Mouse (Mus musculus) heart, embryonic 14.5 days (tissue): ENCODE measurements around the gene Olfr678. TPM values are rescaled to one million over a fixed set of nuclear protein-coding genes. Genes with fewer than 3 reads are reported as not detected.
"Not testable (repeated sequence)": the region's sequence is repeated elsewhere in the genome, so short reads cannot be mapped to it uniquely, and the experiment has no call there.

Experiments used
- ATAC-seq: fragments of 200-750 bp; cut with Nextera tagmentation; 2 replicates; pipeline ENCODE4 v1.8.0; 2017; ENCODE audit warnings: low read depth, moderate TSS enrichment; ENCODE audit not compliant: insufficient number of reproducible peaks, insufficient read depth, low FRiP score
- H3K27ac ChIP-seq, 2 experiments: fragments of 200-500 bp in 1 of 2; fragments of 300-500 bp in 1 of 2; sonication (generic) in 1 of 2; replicated peaks in 1 of 2; 2 replicates each; pipeline ENCODE4 v1.5.1; 2012 to 2014; ENCODE audit warnings: low read depth in 2 of 2, low read length in 2 of 2, control low read depth in 1 of 2, mild to moderate bottlenecking in 1 of 2, mixed read lengths in 1 of 2; ENCODE audit not compliant: control insufficient read depth in 1 of 2, insufficient read depth in 1 of 2
- H3K27me3 ChIP-seq: fragments of 300-500 bp; sonication (generic); 2 replicates; pipeline ENCODE4 v1.6.1; 2014; ENCODE audit warnings: mild to moderate bottlenecking, low read length, control low read depth; ENCODE audit not compliant: control insufficient read depth, insufficient read depth
- H3K36me3 ChIP-seq: fragments of 300-500 bp; sonication (generic); 2 replicates; pipeline ENCODE4 v1.6.1; 2014; ENCODE audit warnings: mild to moderate bottlenecking, control low read depth, low read length, mixed read lengths; ENCODE audit not compliant: control insufficient read depth, insufficient read depth
- H3K4me1 ChIP-seq, 2 experiments: fragments of 200-500 bp in 1 of 2; fragments of 300-500 bp in 1 of 2; sonication (generic) in 1 of 2; 2 replicates each; pipeline ENCODE4 v1.6.1; 2012 to 2014; ENCODE audit warnings: low read length in 2 of 2, control low read depth in 1 of 2, mixed read lengths in 1 of 2; ENCODE audit not compliant: control insufficient read depth in 2 of 2, insufficient read depth in 2 of 2
- H3K4me2 ChIP-seq: fragments of 300-500 bp; sonication (generic); 2 replicates; pipeline ENCODE4 v1.6.1; 2014; ENCODE audit warnings: mild to moderate bottlenecking, low read length
- H3K4me3 ChIP-seq, 2 experiments: fragments of 200-500 bp in 1 of 2; fragments of 300-500 bp in 1 of 2; sonication (generic) in 1 of 2; 2 replicates each; pipeline ENCODE4 v1.5.1; 2012 to 2014; ENCODE audit warnings: low read length in 2 of 2, mild to moderate bottlenecking in 2 of 2, control low read depth in 1 of 2, low read depth in 1 of 2, moderate library complexity in 1 of 2; ENCODE audit not compliant: control insufficient read depth in 1 of 2, insufficient read depth in 1 of 2
- H3K9ac ChIP-seq: fragments of 300-500 bp; sonication (generic); 2 replicates; pipeline ENCODE4 v1.6.1; 2014; ENCODE audit warnings: mild to moderate bottlenecking, low read length
- H3K9me3 ChIP-seq: fragments of 300-500 bp; sonication (generic); 2 replicates; pipeline ENCODE4 v1.6.1; 2016; ENCODE audit warnings: low read length, control low read depth; ENCODE audit not compliant: control insufficient read depth
- WGBS: fragments of 180-500 bp; shearing (Covaris S2); extraction: QIAGEN DNeasy Blood & Tissue Kit; methylation state at CpG from one replicate; pipeline ENCODE4 v1.1.7; 2014; 5-methylcytosine and 5-hydroxymethylcytosine counted together
- polyA plus RNA-seq: library from polyadenylated mRNA; unstranded; fragments of >200 nt; fragmentation: Nextera tagmentation; extraction: Ambion mirVana; gene quantifications from 2 replicates; pipeline ENCODE4 v1.2.1, GENCODE M21; 2014

The Olfr678 gene
- polyA plus RNA-seq: not detected in 2 replicates

DNA sequence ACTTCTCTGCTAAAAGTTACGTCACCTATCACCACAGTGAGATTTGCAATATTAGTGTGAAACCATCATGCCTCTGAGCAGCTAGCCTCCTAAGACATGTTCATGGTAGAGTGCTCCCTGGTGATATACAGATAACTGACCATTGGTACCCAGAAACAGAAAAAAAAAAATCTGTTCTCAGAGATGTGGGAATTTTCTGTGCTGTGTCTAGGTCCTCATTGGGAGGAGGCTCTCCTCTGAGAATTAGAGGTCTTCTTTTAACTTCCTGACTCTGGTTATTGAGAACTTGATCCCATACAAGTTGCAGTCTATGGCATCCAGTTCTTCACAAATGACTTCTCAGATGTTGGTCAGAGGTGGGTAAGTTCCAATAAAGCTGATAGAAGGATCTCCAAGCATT, at the start of gene Olfr678:
Gene Olfr678, plus strand, starts transcription at position 301 of the 400 bp plus-strand sequence.
- ATAC-seq: no peak
- Histone ChIP-seq H3K9me3 (0 out of 2 replicates have a peak, but pooled peaks cover 6% of the 10 kb centered on the region), H3K9ac (no peak within 1 kb of the TSS), H3K27me3 (no peaks in the 10 kb centered on the region), H3K36me3 (no peaks in the 10 kb centered on the region), H3K4me2 (no peak within 1 kb of the TSS), H3K4me3 (no peak within 1 kb of the TSS), H3K4me1 (no peaks in the 10 kb centered on the region), H3K27ac (no peak within 1 kb of the TSS)
- WGBS: 79% methylated on average over 1 of the region's 1 CpGs

DNA sequence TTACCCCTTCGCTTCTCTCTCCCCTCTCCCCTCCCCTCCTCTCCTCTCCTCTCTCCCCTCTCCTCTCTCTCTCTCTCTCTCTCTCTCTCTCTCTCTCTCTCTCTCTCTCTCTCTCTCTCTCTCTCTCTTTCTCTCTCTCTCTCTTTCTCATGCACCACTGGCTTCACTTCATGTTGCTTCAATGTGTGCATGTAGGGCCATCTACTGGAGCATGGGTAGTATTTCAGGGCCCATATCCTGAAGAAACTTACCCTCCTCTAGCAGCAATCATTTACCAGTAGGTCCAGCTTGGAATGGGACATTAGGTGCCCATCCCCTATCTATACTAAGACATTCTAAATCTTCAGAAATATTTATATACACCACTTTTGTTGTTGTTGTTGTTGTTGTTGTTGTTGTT, 41.7 kb upstream of the Olfr678 start:
- no peak overlapping the region for H3K27ac ChIP-seq
- no peaks in the 10 kb centered on the region for H3K36me3 ChIP-seq
- H3K9me3 ChIP-seq: no peaks in the 10 kb centered on the region
- 78% methylated on average over 1 of the region's 1 CpGs for WGBS
- ATAC-seq: no peak
- no peaks in the 10 kb centered on the region for H3K27me3 ChIP-seq
- no peak overlapping the region for H3K4me2 ChIP-seq
- H3K9ac ChIP-seq: no peak overlapping the region
- H3K4me3 ChIP-seq: no peak overlapping the region
- H3K4me1 ChIP-seq: no peaks in the 10 kb centered on the region

- WGBS: 63% methylated on average over 1 of the region's 1 CpGs
- no peak within 1 kb of the TSS for H3K9ac ChIP-seq
- H3K4me2 ChIP-seq: no peak within 1 kb of the TSS
- H3K4me3 ChIP-seq: no peak within 1 kb of the TSS
- H3K27me3 ChIP-seq: no peaks in the 10 kb centered on the region
- ATAC-seq: no peak
- no peaks in the 10 kb centered on the region for H3K9me3 ChIP-seq
- H3K36me3 ChIP-seq: no peaks in the 10 kb centered on the region
- no peaks in the 10 kb centered on the region for H3K4me1 ChIP-seq
- H3K27ac ChIP-seq: no peak within 1 kb of the TSS
Measured at GRCm38 (mm10) chr7:105028360-105028759, 35.9 kb upstream of the Olfr678 start, which contains the start of gene Olfr675. TSS of gene Olfr675 (minus strand) at chr7:105028460.

GRCm38 (mm10) chr7:105032398-105032797, 31.9 kb upstream of the Olfr678 start, which contains the start of gene Olfr676:
TSS of gene Olfr676 (plus strand) at chr7:105032698.
- Histone ChIP-seq H3K4me1 (no peaks in the 10 kb centered on the region), H3K9me3 (no peaks in the 10 kb centered on the region), H3K27ac (no peak within 1 kb of the TSS), H3K9ac (no peak within 1 kb of the TSS), H3K36me3 (no peaks in the 10 kb centered on the region), H3K4me2 (no peak within 1 kb of the TSS), H3K4me3 (no peak within 1 kb of the TSS), H3K27me3 (no peaks in the 10 kb centered on the region)
- no peak for ATAC-seq

DNA sequence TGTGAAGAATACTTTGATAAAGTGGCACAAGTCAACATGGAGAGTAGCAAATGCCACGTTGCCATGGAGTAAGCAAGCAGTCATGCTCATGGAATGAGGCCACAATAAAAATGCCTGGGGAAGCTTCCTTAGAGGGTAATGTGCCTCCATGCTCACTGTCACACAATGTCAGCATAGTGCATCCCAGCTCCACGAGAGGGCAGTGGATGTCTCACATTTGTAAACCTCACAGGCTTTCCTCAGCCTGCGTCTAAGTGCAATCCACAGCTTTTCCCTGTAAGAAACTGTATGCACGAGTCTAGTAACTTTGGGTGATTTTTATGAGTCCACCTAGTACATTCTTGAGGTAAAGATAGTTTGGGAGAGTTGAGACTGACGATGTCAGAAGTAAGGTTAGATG, 30.4 kb upstream of the Olfr678 start:
- H3K27me3 ChIP-seq, H3K4me3 ChIP-seq, ATAC-seq, H3K36me3 ChIP-seq, H3K4me1 ChIP-seq, H3K9ac ChIP-seq, H3K4me2 ChIP-seq, H3K9me3 ChIP-seq, H3K27ac ChIP-seq: not testable (repeated sequence)
- WGBS: 54% methylated on average over 5 of the region's 5 CpGs

DNA sequence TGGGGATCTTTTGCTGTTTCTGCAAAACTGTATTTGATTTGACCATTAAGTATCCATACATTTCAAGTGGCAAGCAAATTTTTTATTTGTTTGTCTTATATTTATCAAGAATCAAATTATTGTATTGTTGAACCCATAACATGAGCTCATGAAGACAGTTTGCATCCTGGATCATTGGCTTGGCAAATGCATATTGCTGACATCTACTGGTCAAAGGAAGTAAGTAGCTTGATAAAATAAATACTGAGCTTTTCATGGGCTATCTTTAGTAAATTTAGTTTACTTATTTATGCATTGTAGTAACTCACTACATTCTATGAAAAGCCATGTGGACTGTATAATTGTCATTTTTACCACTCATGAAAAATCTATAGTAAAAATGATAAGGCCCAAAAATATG, 5.3 kb upstream of the Olfr678 start:
- H3K9ac ChIP-seq: no peak overlapping the region
- H3K36me3 ChIP-seq: no peaks in the 10 kb centered on the region
- H3K4me2 ChIP-seq: no peak overlapping the region
- no peak overlapping the region for H3K27ac ChIP-seq
- no peaks in the 10 kb centered on the region for H3K27me3 ChIP-seq
- no peaks in the 10 kb centered on the region for H3K4me1 ChIP-seq
- no peak for ATAC-seq
- H3K9me3 ChIP-seq: 0 out of 2 replicates have a peak, but pooled peaks cover 6% of the 10 kb centered on the region
- H3K4me3 ChIP-seq: no peak overlapping the region

- no peak within 1 kb of the TSS for H3K27ac ChIP-seq
- H3K4me2 ChIP-seq: no peak within 1 kb of the TSS
- no peaks in the 10 kb centered on the region for H3K9me3 ChIP-seq
- no peaks in the 10 kb centered on the region for H3K36me3 ChIP-seq
- no peaks in the 10 kb centered on the region for H3K27me3 ChIP-seq
- no peak within 1 kb of the TSS for H3K4me3 ChIP-seq
- ATAC-seq: no peak
- no peaks in the 10 kb centered on the region for H3K4me1 ChIP-seq
- 50% methylated on average over 1 of the region's 1 CpGs for WGBS
- no peak within 1 kb of the TSS for H3K9ac ChIP-seq
Measured at GRCm38 (mm10) chr7:105080905-105081304, 16.6 kb downstream of the Olfr678 start, which contains the start of gene Olfr679. TSS of gene Olfr679 (plus strand) at chr7:105081205.

- not testable (repeated sequence) for H3K4me3 ChIP-seq, ATAC-seq, H3K36me3 ChIP-seq
Measured at GRCm38 (mm10) chr7:105092717-105093116, 28.4 kb downstream of the Olfr678 start, which contains the start of gene Olfr680-ps1. TSS of gene Olfr680-ps1 (minus strand) at chr7:105092817.

More at GRCm38 (mm10) chr7:105092717-105093116, 28.4 kb downstream of the Olfr678 start, which contains the start of gene Olfr680-ps1:
- H3K9ac ChIP-seq, H3K27me3 ChIP-seq, H3K27ac ChIP-seq, H3K9me3 ChIP-seq, H3K4me2 ChIP-seq, H3K4me1 ChIP-seq: not testable (repeated sequence)
